Mouse (Mus musculus) heart, embryonic 16.5 days (tissue): ENCODE measurements around the gene Stil. TPM values are rescaled to one million over a fixed set of nuclear protein-coding genes. Genes with fewer than 3 reads are reported as not detected.
A peak's percentile ranks its signal among the peaks of the same experiment; 100 is the strongest.

Source experiments
- ATAC-seq: fragments of 200-750 bp; cut with Nextera tagmentation; replicated peaks from 2 replicates; pipeline ENCODE4 v1.8.0; 2017; ENCODE audit warnings: moderate number of reproducible peaks; ENCODE audit not compliant: insufficient read depth, low FRiP score; ENCODE audit errors: extremely low read depth
- H3K27ac ChIP-seq: fragments of 300-500 bp; sonication (generic); 2 replicates; pipeline ENCODE4 v1.5.1; 2014; ENCODE audit warnings: mild to moderate bottlenecking, low read length, control low read depth, moderate library complexity
- H3K27me3 ChIP-seq: fragments of 300-500 bp; sonication (generic); 2 replicates; pipeline ENCODE4 v1.6.1; 2014; ENCODE audit warnings: low read length, mixed read lengths; ENCODE audit not compliant: control insufficient read depth, insufficient read depth
- H3K36me3 ChIP-seq: fragments of 300-500 bp; sonication (generic); 2 replicates; pipeline ENCODE4 v1.6.1; 2014; ENCODE audit not compliant: control insufficient read depth, insufficient read depth
- H3K4me1 ChIP-seq: fragments of 300-500 bp; sonication (generic); 2 replicates; pipeline ENCODE4 v1.6.1; 2014; ENCODE audit warnings: low read length, mixed read lengths; ENCODE audit not compliant: control insufficient read depth, insufficient read depth
- H3K4me2 ChIP-seq: fragments of 300-500 bp; sonication (generic); 2 replicates; pipeline ENCODE4 v1.6.1; 2014; ENCODE audit warnings: low read depth, mild to moderate bottlenecking, control low read depth, low read length
- H3K4me3 ChIP-seq: fragments of 300-500 bp; sonication (generic); 2 replicates; pipeline ENCODE4 v1.5.1; 2014; ENCODE audit warnings: mild to moderate bottlenecking, control low read depth, low read length
- H3K9ac ChIP-seq: fragments of 300-500 bp; sonication (generic); 2 replicates; pipeline ENCODE4 v1.6.1; 2014; ENCODE audit warnings: low read length, control low read depth
- H3K9me3 ChIP-seq: fragments of 300-500 bp; sonication (generic); replicated peaks from 2 replicates; pipeline ENCODE4 v1.6.1; 2016; ENCODE audit warnings: low read length; ENCODE audit not compliant: control insufficient read depth
- WGBS: fragments of 180-500 bp; shearing (Covaris S2); extraction: QIAGEN DNeasy Blood & Tissue Kit; methylation state at CpG from one replicate; pipeline ENCODE4 v1.1.7; 2014; 5-methylcytosine and 5-hydroxymethylcytosine counted together
- polyA plus RNA-seq: library from polyadenylated mRNA; unstranded; fragments of >200 nt; fragmentation: Nextera tagmentation; extraction: Ambion mirVana; gene quantifications from 2 replicates; pipeline ENCODE4 v1.2.1, GENCODE M21; 2015

Gene Stil
- polyA plus RNA-seq, 1 experiment from 2014 or later, result 8.3 TPM

DNA sequence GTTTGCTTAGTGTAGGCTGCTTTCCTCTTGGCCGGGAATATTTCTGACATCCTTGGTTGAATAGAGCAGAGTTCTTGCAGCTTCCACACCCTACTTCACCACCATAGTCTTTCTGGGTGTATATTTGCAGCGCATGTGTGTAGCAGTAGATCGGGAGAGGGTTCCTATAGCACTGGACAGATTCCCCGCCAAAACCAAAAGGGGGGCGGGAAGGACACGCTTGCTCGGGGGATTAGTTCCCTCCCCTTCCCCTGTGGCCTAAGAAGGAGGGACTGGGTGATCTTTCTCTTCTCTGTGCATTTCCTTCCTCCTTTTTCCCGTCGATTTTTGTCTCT is 62.5 kb downstream of the Stil start:
- Histone ChIP-seq H3K4me3 (peak overlapping the region; percentile 64), H3K4me1 (peaks cover 8% of the 10 kb centered on the region), H3K36me3 (no peaks in the 10 kb centered on the region), H3K9me3 (no peaks in the 10 kb centered on the region), H3K4me2 (peak overlapping the region; percentile 98), H3K27me3 (peaks cover 77% of the 10 kb centered on the region), H3K27ac (no peak overlapping the region), H3K9ac (peak overlapping the region; percentile 64; the same call in 1 of the 2 replicates)
- 2% methylated on average over 9 of the region's 9 CpGs for WGBS
- 0 out of 2 replicates have a peak, but pooled peaks have one; percentile 2 for ATAC-seq

DNA sequence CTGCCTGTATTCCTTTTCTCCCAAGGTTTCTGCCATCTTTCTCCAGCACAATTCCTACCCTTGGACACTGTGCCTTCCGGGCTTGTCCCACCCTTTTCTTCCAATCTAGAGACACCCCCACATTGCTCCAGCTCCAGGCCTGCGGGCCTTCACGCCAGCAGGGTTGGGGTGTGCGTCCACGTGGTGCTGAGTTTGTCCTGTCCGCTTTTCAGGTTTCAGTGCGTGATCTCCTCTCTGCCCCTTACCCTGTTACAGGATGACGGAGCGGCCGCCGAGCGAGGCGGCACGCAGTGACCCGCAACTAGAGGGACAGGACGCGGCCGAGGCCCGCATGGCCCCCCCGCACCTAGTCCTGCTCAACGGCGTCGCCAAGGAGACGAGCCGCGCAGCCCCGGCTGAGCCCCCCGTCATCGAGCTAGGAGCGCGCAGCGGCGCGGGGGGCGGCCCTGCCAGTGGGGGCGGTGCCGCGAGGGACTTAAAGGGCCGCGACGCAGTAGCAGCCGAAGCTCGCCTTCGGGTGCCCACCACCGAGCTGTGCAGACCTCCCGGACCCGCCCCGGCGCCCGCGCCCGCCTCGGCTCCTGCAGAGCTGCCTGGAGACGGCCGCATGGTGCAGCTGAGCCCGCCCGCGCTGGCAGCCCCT is 63.0 kb downstream of the Stil start:
- peak overlapping the region; percentile 64 for H3K9ac ChIP-seq
- no peaks in the 10 kb centered on the region for H3K36me3 ChIP-seq
- under 1% methylated on average over 58 of the region's 58 CpGs for WGBS
- H3K9me3 ChIP-seq, result no peaks in the 10 kb centered on the region
- H3K4me1 ChIP-seq, result peaks cover 8% of the 10 kb centered on the region
- peak overlapping the region; percentile 98 for H3K4me2 ChIP-seq
- no peak overlapping the region; the same call in 1 of the 2 replicates for H3K27ac ChIP-seq
- peaks cover 77% of the 10 kb centered on the region for H3K27me3 ChIP-seq
- peak; percentile 66 for ATAC-seq
- peak overlapping the region; percentile 64 for H3K4me3 ChIP-seq

DNA sequence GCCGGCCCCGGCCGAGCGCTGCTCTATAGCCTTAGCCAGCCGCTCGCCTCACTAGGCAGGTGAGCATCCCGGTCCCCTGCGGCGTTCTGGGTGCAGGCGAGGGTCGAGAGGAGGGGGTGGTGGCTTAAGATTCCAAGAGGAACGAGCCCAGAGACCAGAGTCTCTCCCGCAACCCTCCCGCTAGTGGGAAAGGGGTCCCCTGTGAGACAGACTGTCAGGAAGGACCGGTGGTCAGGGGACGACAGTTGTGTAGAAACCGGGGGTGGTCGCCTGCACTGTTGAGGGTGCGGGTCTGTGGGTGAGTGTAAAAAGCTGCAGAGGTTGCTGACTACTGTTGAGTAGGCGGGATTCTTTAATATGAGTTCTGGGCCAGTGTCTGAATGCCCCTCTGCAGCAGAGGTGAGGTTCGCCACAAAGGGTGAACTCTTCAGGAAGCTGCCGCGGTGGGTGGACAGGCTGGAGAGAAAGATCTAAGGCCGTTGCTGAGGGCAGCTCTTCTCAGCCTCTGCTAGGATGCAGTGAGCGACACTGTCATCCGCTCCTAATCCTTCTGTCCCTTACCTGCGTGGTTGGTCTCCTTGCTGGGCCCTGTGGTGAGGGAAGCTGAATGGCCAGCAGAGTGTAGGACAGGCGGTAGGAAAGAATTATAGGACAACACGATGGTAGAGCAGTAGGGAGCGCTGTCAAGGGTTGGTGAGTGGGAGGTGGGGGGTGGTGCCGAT is 63.7 kb downstream of the Stil start:
- WGBS, result 4% methylated on average over 31 of the region's 31 CpGs
- Histone ChIP-seq H3K4me1 (peaks cover 8% of the 10 kb centered on the region), H3K27me3 (peaks cover 76% of the 10 kb centered on the region), H3K9ac (peak overlapping the region; percentile 64), H3K4me2 (peak overlapping the region; percentile 98), H3K36me3 (no peaks in the 10 kb centered on the region), H3K4me3 (peak overlapping the region; percentile 64), H3K9me3 (no peaks in the 10 kb centered on the region), H3K27ac (no peak overlapping the region)
- no peak for ATAC-seq

DNA sequence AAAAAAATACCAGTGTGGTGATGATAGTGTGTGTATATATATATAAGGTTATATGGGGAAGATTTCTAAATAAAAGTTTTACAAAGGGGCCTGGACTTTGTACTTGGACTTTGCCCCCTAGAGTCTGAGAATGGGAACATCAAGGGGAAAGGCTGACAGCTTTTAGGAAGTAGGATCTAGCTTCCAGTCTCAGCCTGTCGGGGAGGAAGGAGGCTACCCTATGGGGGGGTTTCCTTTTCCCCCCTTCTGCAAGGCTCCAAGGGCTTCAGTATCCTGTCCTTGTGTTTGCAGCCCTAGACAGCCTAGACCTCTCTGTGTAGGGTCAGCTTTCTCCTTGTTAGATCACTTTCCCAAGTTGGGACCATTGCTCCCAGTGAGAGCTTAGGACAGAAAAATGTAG is 71.7 kb downstream of the Stil start:
- no peak overlapping the region for H3K4me3 ChIP-seq
- H3K27ac ChIP-seq, result no peak overlapping the region
- no peak for ATAC-seq
- H3K9me3 ChIP-seq, result no peaks in the 10 kb centered on the region
- H3K36me3 ChIP-seq, result no peaks in the 10 kb centered on the region
- WGBS, result 55% methylated on average over 1 of the region's 1 CpGs
- H3K4me1 ChIP-seq, result no peaks in the 10 kb centered on the region
- no peak overlapping the region for H3K4me2 ChIP-seq
- H3K27me3 ChIP-seq, result peaks cover 5% of the 10 kb centered on the region; the same call in 1 of the 2 replicates
- no peak overlapping the region for H3K9ac ChIP-seq

DNA sequence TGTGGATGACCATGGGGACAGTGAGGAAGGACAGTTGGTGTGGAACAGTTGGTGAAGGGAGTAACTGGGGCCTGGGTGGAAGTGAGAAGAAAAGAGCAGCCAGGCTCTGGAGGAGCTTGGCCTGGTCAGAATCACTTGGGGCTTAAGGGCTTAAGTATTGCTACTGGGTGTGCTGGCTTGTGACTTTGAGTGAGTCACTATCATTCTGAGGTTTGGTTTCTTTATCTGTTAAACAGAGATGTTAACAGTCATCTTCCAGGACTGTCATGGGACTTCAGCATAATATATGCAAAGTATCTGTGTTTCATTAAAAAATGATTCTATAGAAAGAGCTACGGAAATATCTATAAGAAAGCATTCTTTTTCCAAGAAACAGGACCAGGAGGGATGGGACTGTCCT is 74.8 kb downstream of the Stil start:
- Histone ChIP-seq H3K9me3 (no peaks in the 10 kb centered on the region), H3K4me3 (no peak overlapping the region), H3K36me3 (no peaks in the 10 kb centered on the region), H3K27me3 (0 out of 2 replicates have a peak, but pooled peaks cover 2% of the 10 kb centered on the region), H3K9ac (no peak overlapping the region), H3K27ac (peak overlapping the region; percentile 70), H3K4me2 (no peak overlapping the region), H3K4me1 (peaks cover 8% of the 10 kb centered on the region)
- 70% methylated on average over 1 of the region's 1 CpGs for WGBS
- ATAC-seq, result no peak

DNA sequence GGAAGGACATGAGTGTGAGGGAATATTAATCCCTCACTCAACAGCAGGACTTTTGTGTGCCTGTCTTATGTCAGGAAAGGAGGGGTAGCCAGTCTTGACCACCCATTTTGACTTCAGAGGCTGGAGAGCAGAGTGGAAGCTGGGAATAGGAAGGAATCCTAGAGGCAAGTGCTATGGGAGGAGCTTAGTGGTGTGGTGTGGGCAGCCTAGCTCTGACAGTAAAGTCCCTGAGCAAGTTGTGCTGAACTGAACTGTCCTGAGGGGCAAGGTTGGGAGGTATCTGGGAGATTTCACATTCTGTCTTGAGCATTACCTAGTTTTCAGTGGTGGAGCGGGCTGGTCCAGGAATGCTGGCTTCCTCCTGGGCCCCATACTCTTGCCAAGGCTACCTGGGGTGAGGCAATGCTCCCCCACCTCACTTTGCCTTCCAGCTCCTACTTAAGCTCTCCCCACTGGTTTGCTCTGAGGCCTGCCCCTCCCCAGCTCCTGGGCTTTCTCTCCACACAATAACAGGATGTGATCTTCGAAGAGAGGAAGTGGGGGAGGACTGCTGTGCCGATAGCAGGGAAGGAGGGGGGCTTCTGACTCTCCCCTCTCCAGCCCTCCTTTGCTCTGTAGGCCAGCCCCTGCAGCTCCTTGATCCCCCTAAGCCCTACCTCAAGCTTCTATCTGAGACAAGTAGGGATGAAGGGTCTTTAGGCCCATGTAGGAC is 75.4 kb downstream of the Stil start:
- Histone ChIP-seq H3K4me3 (no peak overlapping the region), H3K27ac (peak overlapping the region; percentile 70), H3K4me2 (no peak overlapping the region), H3K27me3 (0 out of 2 replicates have a peak, but pooled peaks cover 2% of the 10 kb centered on the region), H3K36me3 (no peaks in the 10 kb centered on the region), H3K9ac (no peak overlapping the region), H3K4me1 (peaks cover 8% of the 10 kb centered on the region), H3K9me3 (no peaks in the 10 kb centered on the region)
- peak; percentile 76 for ATAC-seq
- WGBS, result 29% methylated on average over 3 of the region's 3 CpGs

DNA sequence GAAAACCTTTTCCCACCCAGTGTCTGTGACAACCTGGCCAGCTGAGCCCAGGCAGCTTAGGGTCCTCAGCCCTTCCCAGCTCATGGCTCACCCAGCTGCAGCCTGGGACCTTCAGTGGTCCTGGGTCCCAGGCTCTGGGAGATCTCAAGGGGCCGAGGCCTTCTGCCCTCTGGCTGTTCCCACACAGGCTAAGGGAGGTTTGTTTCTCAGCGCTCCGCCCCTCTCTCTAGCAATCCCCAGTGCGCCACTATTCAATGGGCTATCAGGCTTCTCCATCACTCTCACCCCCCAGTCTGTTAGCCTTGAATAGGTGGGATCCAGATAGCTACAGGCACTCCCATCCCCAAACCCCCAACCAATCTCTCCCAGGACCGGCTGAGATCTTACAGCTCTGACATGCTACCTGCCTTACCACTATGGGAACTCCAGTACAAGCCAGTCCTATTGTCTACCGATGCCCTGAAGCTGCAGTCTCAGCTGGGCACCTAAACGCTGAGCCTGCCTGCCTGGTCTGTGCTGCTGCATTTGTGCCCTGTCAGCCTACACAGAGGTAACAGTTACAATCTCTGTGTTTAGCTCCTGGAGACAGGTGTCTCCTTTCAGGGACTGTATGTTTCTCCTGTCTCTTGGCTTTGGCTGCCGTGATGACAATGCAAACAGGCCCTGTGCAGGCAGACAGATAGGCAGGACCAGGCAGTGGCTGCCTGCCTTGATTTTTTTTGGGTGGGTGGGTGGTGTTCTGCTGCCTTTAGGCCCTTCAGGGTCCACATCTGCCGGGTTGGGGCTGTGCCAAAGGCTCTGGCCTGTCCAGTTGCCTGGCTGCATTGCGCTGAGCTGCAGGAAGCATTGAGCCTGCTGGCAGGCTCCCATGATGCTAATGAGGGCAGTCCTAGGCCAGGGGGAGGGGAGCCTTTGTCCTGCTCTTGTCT is 79.2 kb downstream of the Stil start:
- ATAC-seq, result peak; percentile 35
- Histone ChIP-seq H3K9me3 (no peaks in the 10 kb centered on the region), H3K27me3 (0 out of 2 replicates have a peak, but pooled peaks cover 2% of the 10 kb centered on the region), H3K27ac (peak overlapping the region; percentile 17; the same call in 1 of the 2 replicates), H3K4me3 (no peak overlapping the region), H3K36me3 (no peaks in the 10 kb centered on the region), H3K4me1 (peaks cover 8% of the 10 kb centered on the region), H3K4me2 (no peak overlapping the region), H3K9ac (no peak overlapping the region)
- 39% methylated on average over 10 of the region's 10 CpGs for WGBS

DNA sequence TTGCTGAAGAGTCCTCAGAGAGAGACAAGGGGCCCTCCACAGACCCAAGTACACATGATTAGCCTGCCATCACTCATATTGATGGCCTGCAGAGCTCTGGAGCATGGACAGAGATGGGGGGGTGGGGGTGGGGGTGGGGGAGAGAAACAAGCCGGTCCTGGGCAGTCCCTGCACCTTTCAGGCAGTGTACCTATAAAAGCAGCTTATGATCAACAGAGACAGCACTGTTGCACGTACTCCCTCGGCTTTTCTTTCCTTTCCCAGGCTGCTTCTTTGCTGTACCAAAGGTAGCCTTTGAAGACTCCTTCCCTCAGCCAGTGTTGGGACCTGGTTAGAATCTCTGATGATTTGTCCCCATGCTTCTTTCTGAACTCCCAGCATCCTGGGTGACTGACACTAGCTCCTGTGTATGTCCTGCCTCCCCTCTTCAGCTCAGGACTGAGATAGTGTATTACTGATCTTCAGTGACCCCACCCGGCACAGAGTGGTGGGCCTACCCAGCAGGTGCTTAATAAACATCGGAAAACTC is 79.9 kb downstream of the Stil start:
- no peak for ATAC-seq
- 22% methylated on average over 5 of the region's 5 CpGs for WGBS
- no peaks in the 10 kb centered on the region for H3K36me3 ChIP-seq
- H3K9me3 ChIP-seq, result no peaks in the 10 kb centered on the region
- peaks cover 8% of the 10 kb centered on the region for H3K4me1 ChIP-seq
- no peak overlapping the region for H3K4me2 ChIP-seq
- no peak overlapping the region for H3K27ac ChIP-seq
- 0 out of 2 replicates have a peak, but pooled peaks cover 2% of the 10 kb centered on the region for H3K27me3 ChIP-seq
- H3K9ac ChIP-seq, result no peak overlapping the region
- no peak overlapping the region for H3K4me3 ChIP-seq
